Mouse (Mus musculus) adrenal gland, adult 18-20 months (tissue): ENCODE measurements around the gene Gal3st1. TPM values are rescaled to one million over a fixed set of nuclear protein-coding genes. Genes with fewer than 3 reads are reported as not detected.
"Not testable (repeated sequence)": the region's sequence is repeated elsewhere in the genome, so short reads cannot be mapped to it uniquely, and the experiment has no call there.

Experiments
- DNase-seq, 2 experiments: peaks; one replicate each; pipeline ENCODE4 v3.0.0; 2021 to 2022; ENCODE audit warnings: low spot score in 2 of 2
- total RNA-seq, 2 experiments: library from RNA; stranded (reverse); gene quantifications; 1 replicate in 1 of 2; 2 replicates in 1 of 2; pipeline ENCODE4 v1.2.3; 2021

Gene Gal3st1
- total RNA-seq, 2 experiments from 2014 or later, result not detected

DNA sequence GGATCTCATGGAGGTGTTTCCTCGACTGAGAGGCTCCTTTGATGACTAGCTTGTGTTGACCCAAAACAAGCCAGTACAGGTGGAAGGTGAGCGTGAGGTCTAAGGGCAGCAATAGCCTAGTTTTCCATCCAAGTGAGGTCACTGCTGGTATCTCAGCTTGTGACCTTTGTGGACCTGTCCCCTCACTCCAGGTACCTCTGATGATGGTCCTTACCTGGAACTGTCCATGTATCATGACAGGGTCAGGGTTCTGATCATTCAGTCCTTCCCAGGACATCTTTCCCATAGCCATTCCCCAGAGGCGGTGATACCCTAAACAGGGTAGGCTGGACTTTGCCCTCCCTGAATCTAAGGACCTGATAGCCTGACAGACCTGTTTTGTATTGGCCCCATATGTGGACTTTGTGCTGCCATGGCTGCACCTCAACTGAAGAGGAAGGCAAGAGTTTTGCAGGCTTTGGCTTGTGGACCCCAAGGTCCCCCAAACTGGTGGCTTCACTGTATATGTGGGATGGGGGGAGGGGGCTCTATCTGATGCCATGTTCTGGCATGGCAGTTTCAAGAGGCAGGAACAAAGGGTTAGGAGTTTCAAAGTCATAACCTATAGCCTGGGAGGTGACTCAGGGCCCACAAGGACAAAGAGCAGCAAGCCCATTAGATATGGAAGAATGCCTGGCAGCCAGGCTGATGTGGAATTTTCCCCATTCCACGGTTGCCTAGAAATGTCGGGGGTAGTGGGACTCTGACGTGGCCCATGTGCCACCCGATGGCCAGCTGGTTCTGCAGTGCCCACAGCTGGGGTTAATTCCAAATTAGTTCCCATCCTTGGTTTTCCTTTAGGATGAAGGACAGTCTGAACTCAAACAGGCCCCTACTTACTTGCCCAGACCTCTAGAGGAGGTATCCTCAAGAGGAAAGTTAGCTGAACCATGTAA is 894 bp upstream of the Gal3st1 start:
- DNase-seq, result no peak

DNA sequence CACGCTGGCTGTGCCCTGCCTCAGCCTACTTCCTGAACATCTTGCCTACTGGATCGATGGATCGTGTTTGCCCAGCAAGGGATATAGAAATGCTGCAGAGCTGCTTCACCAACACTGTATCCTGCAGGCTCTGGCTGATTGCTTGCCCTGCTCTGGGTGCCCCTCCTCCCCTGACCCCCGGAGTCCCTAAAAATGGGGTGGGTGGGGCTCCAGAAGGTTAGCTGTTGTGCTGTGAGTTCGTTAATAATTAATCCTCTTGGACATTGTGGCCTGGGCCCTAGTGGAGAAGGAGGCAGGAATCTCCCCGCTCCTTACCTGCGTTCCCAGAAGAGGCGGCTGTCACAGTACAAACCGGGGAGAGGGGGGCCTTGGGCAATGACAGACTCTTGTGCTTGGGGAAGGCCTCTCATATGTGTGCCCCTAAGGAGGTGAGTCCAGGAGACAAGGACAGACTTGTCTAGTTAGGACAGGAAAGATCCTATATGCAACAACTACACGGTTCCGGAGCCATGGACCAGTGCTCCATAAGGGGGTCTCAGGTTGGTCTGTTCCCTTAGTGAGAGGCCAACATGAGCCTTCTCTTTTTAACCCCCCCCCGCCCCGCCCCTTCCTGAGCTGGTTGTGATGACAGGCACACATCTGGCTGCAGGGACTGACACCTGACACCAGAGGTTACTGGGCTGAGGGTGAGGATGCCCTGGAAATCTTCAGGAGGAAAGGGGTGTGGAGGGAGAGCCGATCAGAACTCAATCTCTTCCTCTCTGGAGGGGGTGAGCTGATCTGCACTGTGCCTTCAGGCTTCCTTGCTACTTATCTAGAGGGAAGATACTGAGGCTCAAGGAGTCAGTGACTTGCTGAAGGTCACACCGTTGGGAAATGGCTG is 668 bp downstream of the Gal3st1 start:
- DNase-seq, result no peak

DNA sequence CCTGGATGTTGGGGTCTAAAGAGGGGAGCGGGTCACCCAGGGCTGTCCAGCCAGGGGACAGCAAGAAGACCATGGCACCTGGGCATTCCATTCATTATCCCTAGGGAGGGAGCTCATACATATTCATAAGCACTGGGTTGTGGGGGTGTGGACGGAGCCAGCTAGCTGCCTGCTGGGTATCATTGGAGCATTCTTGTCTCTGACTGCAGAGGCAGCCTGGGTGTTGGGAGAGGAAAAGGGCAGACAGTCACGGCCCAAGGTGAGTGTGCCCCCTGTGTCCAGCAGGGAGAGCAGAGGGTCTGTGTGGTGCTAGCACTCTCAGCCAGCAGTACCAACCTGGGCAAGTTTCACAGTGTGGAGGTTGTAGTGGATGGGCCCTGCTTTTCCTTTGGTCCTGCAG is 6.3 kb downstream of the Gal3st1 start:
- DNase-seq, result no peak

DNA sequence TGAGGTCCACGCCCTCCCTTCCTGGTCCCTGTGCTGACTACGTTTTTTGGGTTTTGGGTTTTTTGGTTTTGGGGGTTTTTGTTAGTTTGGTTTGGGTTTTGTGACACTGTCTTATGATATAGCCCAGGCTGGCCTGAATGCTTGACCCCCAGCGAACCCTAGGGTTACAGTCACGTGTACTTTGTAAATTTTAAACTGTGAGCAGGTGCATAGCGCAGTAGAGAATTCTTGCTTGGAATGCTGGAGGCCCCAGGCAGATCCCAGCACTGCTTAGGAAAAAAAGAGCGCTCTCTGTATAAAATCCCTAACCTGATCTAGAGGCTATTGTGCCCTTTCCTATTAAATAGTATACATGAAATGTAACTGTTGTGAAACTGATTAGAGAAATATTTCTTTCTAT is 9.7 kb downstream of the Gal3st1 start:
- no peak for DNase-seq

DNA sequence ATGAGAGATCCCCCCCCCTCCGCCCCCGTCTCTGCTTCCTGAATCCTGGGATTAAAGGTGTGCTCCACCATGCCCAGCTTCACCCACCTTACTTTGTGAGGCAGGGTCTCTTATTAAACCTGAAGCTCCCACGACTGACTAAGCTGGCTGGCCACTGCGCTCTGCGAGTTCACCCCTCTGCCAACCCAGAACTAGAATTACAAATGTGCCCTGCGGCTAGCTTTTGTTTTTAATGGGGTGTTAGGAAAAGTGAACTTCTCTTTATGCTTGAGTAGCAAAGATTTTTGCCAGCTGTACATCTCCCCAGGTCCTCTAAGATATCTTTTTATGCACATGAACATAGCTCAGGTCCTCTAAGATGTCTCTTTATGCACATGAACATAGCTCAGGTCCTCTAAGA is 10.5 kb downstream of the Gal3st1 start:
- no peak for DNase-seq

DNA sequence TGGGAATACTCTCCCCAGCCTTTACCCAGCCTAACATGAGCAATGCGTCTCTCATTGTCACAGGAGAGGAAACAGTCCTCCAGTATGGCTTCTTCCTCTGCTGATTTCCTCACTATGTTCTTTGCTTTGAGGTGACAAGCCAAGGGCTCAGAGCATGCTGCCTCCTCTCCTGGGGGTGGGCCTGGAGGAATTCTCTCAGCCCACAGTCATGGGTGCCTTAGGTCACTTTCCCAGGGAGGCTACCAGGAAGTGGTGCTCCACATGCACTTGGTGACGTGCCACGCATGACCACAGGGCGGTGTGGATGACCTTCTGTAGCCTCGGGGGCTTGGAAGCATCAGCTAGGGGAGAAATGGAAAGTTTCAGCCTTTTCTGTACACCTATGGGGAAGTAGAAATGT is 12.1 kb downstream of the Gal3st1 start:
- no peak for DNase-seq

DNA sequence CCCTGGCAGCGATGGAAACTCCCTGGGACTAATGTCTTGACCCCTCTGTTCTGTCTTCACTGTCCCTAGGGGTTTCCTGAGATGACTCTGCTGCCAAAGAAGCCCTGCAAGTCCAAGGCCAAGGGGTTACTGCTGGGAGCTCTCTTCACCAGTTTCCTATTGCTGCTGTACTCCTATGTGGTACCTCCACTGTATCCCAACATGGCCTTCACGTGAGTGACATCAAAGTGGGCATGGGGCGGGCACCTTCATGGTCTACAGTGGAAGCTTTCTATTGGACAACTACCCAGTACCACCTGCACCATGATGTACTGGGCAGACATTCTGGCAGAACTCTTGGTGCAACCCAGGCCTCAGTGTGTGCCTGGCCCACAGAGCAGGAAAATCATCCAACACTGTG is 13.4 kb downstream of the Gal3st1 start:
- no peak for DNase-seq

DNA sequence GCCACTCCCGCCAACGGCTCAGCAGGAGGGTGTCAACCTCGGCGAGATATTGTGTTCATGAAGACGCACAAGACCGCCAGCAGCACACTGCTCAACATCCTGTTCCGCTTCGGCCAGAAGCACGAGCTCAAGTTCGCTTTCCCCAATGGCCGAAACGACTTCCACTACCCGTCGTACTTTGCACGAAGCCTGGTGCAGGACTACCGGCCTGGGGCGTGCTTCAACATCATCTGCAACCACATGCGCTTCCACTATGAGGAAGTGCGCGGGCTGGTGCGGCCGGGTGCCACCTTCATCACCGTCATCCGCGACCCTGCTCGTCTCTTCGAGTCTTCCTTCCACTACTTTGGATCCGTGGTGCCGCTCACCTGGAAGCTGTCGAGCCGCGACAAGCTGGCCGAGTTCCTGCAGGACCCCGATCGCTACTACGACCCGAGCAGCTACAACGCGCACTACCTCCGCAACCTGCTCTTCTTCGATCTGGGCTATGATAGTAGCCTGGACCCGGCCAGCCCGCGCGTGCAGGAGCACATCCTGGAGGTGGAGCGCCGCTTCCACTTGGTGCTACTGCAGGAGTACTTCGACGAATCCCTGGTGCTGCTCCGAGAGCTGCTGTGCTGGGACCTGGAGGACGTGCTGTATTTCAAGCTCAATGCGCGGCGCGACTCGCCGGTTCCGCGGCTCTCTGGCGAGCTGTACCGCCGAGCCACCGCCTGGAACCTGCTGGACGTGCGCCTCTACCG is 14.7 kb downstream of the Gal3st1 start:
- no peak for DNase-seq

DNA sequence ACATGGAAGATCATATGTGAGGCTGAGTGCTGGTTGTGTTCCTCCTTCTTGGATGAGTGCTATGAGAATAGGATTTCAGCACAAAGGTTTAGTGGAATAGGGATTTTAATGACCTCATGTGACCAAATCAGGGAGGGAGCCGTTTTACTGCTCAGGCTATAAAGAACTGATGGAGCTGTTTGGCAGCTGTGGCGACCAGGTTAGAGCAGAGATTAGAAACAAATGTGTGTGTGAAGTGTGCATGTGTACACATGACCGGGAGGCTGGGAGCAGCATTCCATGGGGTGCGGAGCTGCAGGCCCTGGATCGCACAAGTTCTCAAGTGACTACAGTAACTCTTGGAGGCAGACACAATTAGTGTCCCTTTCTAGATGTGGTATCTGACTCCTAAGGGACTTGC is 16.1 kb downstream of the Gal3st1 start:
- DNase-seq, result no peak

DNA sequence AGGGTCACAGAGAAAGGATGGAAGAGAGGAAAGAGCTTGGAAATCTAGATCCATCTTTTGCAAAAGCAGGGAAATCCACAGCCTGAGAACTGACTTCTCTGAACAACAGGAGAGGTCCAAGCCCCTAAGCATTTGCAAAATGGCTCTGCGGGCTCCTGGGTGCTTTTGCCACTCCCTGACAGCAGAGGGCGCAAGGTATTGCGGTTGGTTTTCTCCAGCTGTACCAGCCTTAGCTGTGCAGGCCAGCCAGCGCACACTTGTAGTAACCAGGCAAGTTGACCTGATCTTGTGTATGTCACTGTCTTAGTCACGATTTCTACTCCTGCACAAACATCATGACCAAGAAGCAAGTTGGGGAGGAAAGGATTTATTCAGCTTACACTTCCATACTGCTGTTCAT is 18.2 kb downstream of the Gal3st1 start:
- peak; percentile 67 to 72 for DNase-seq

DNA sequence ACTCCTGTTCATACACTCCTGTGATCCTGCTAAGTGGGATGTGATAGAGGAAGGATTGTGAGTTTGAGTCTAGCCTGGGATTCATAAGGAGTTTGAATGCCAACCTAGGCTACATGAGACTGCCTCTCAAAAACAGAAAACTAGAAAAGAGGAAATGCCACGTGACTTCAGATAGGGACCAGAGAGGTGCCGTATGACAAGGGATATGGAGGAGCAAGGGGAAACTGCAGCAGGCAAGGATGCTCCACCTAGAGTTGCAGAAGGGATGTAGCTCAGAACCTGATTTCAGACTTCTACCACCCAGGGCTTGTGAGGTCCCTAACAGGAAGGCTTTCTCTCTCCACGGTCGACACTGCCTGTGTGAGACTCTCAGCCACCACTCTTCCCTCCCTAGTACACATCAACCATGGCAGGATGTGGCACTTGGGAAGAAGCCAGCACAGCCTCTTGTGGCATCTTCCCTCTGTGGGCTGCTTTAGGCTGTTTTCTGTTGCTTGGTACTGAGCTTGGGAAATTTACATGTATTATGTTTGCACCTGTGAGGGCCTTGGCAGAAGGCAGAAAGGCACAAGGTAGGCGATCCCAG is 21.9 kb downstream of the Gal3st1 start:
- DNase-seq, result no peak

DNA sequence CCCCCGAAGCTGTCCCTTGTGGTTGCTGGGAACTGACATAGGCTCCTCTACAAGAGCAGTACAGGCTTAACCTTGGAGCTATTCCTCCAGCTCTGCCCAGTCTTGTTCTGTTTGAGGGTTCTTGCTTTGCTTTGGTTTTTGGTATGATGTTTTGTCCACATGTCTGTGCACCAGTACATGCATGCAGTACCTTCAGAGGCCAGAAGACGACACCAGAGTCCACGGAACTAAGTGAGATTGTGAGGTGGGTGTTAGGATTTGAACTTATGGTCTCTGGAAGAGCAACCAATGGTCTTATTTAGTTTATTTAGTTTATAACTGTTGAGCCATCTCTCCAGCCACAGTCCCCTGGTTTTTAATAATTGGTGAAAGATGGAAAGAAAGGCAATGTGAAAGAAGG is 23.0 kb downstream of the Gal3st1 start:
- no peak for DNase-seq

DNA sequence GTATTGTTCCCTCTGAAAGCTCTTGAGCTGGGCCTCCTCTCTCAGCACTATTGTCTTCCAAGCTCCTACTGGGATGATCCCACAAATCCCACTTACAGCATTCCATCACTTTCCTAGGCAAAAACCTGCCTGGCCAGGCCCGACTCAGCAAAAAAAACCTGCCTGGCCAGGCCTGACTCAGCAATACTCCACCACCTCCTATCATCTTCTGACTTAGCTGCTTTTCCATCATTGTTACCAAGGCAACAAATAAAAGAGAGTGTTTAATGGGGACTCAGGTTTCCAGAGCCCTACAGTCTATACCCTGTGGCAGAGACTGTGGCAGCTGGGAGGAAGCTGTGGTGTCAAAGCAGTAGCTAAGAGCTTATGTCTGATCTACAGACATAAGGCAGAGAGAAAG is 29.2 kb downstream of the Gal3st1 start:
- DNase-seq, result no peak

DNA sequence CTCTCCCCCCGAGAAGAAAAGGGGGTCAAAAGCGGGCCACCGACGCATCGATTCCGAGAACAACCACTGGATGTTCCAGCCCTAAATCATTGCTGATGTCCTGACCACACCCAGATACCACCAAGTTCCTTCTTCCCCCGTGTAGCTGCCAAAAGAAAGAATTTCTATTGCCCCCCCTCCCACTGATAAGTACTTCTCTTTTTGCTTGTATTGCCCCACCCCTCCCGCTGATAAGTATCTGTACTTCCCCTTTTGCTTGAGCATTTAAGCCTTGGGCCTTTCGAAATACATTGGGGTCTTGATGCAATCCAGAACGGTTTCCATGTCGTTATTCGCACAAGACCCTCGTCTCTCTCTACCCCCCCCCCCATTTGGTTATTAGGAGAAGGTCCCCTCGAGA is 32.4 kb downstream of the Gal3st1 start:
- not testable (repeated sequence) for DNase-seq

DNA sequence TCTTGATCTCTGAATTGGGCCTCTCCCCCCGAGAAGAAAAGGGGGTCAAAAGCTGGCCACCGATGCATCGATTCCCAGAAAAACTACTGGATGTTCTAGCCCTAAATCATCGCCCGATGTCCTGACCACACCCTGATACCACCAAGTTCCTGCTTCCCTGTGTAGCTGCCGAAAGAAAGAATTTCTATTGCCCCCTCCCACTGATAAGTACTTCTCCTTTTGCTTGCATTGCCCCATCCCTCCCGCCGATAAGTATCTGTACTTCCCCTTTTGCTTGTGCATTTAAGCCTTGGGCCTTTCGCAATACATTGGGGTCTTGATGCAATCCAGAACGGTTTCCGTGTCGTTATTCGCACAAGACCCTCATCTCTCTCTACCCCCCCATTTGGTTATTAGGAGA is 38.7 kb downstream of the Gal3st1 start:
- not testable (repeated sequence) for DNase-seq

DNA sequence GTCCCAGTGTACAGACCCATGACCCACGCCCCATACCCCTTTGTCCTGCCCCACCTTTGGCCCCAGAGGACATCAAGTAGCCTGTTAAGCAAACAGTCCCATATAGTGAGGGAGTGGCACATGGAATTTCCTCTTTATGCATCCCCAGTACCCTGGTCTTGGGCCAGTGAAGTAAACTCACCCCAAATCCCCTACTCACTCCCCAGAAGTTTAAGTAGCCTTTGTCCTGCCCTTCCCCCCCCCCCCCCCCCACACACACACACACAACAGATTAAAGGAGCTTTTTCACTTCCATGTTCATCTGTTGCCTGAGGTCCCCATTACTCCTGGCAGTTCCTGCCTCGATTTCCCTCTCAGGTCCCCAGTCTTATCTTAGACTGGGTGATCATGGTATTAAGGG is 39.9 kb downstream of the Gal3st1 start:
- no peak for DNase-seq

DNA sequence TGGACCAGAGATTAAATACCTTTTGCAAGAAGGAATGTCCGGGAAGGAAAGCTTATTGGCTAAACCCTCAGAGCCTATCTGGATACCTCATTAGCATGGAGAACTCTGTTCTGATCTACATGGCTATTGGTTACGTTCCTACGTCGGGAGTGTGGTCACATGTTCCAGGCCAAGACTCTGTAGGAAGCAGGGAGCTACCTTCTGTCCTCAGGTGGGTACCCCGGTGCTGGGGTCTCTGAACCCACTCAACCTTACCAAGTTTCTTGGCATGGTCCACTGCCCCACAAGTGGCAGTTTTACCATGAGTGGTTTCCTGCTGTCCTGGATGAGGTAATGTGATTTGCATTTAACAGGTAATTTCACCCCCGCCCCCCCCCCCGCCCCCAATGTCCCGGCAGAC is 43.6 kb downstream of the Gal3st1 start:
- no peak for DNase-seq

DNA sequence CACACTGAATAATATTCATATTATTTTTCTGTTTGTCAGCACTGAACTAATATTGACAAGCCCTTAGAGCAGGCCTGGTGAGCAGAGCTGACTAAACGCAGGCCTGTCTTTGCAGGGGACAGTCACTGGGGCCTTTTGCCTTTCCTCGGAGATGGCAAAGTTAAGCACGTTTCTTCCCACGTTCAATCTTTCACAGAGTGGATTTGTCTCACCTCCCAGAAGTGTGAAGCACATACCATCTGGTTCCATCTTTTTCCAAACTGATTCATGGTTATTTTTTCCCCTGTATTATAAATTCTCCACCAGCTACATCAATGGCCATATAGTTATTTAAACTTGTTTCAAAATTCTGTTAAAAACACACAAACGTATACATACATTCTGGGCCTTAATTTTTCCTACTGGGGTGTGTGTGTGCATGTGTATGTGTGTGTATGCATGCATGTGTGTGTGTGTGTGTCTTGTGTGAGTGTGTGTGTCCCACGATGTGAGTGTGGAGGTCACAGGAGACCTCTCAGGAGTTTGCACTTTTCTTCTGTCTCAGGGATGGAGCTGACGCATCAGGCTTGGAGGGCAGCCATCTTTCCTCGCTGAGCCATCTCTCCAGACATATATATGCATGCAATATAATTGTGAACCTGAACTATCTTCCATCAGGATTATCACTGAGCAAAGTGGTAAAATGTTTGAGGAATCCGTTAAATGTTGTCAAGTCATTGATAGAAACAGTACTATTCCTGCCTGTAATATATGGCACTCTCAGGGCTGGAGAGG is 44.3 kb downstream of the Gal3st1 start:
- DNase-seq, result no peak

DNA sequence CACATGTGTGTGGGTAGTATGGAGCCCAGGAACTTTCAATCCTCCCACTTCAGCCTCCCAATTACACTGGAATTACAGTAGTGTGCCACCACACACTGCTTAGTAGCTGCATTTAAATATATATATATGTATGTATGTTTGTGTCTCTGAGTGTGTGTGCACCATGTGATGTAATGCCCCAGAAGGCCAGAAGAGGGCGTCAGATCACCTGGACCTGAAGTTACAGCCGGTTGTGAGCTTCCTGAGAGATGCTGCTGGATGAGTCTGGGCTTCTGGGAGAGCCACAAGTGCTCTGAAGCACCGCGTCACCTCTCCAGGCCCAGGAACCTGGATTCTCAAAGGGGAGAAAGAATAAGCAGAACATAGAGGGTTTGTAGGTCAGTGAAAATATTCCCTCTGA is 45.9 kb downstream of the Gal3st1 start:
- DNase-seq, result no peak
